Mouse (Mus musculus): ENCODE measurements around the gene Slc37a1. TPM values are rescaled to one million over a fixed set of nuclear protein-coding genes. Genes with fewer than 3 reads are reported as not detected.
A peak's percentile ranks its signal among the peaks of the same experiment; 100 is the strongest.

Gene Slc37a1
- total RNA-seq, 1 experiment from 2014 or later: 9.4 TPM

DNA sequence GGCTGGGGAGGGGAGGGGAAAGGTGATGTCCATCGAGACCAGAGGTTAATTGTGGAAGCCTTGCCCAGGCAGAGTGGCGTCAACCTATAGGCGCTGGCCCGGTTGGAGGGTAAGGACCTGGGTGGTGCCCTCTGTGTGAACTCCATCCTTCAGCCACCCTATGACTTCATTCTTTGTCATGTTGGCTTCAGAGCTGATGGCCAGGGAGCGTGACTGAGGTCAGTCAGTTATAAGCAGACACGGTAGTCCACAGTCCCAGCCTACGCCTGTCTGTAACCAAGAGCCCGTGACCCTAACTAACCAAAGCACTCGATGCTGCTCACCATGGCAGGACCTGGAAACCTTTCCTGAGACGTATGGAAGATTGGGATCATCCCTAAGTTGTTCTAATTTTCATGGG lies 26.1 kb downstream of the Slc37a1 start:
- no peak for ATAC-seq (replicated peaks; ENCODE audit: low read depth, poor library complexity, severe bottlenecking)

GRCm38 (mm10) chr17:31315046-31315792 lies 28.6 kb downstream of the Slc37a1 start:
- no peak for ATAC-seq (replicated peaks; ENCODE audit: low read depth, poor library complexity, severe bottlenecking)

- no peak for ATAC-seq (replicated peaks; ENCODE audit: low read depth, poor library complexity, severe bottlenecking)
These were observed 29.4 kb downstream of the Slc37a1 start for GRCm38 (mm10) chr17:31315993-31316392.

- ATAC-seq (replicated peaks; ENCODE audit: low read depth, poor library complexity, severe bottlenecking): no peak
These were observed 30.4 kb downstream of the Slc37a1 start for GRCm38 (mm10) chr17:31316998-31317397.

GRCm38 (mm10) chr17:31317521-31318272 lies 31.1 kb downstream of the Slc37a1 start:
- 0 out of 2 replicates have a peak, but pooled peaks have one; percentile 22 for ATAC-seq (replicated peaks; ENCODE audit: low read depth, poor library complexity, severe bottlenecking)

DNA sequence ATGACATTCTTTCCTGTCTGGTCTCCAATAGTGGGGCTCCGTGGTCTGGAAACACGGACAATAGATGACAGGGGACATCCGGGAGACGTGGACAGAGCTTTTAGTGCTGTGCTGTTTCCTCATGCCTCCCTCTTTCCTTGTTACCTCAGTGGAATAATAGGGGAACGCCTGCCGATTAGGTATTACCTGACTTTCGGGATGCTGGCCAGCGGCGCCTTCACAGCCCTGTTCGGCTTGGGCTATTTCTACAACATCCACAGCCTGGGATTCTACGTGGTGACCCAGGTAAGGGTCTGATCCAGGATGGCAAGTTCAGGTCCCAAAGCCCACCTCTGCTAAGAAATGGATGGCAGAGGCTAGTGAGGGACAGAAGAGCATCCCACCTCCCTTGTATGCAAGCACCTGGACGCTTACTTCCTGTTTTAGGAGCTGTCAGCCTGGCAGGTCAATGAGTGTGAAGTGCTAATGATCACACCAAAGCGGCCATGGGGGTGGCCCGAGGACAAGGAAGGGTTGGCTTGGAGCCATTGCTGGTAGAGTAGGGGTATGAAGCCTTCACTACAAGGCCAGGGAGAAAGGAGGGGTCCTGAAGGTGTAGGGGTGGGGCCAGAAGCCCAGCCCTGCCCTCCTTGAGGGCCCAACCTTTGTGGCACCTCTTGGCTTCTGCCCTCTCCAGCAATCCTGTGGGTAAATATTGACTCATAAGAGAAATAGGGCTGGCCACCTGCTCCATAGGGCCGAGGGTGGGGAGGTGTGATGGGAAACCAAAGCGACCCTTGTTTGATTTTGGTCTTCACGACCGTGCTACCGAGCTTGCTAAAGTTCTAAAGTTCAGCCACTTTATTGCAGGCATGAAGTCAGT lies 32.5 kb downstream of the Slc37a1 start:
- no peak for ATAC-seq (replicated peaks; ENCODE audit: low read depth, poor library complexity, severe bottlenecking)

DNA sequence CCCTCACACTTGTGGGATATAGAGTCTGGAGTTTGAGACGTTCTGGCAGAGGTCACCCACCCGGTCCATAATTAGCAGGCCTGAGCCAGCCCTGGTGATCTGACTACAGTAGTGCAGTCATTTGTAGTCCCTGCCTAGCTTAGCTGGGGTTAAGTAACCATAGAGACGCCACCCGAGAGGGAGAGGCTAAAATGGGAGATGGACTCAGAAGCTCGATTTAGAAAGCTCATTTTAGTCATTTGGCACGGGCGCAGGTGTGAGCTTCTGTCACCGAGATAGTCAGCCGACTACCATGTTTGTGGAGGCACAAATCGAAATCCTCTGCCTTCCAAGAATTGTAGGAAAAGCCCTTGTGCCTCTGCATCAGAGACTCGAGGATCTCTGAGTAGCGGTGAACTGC lies 34.8 kb downstream of the Slc37a1 start:
- ATAC-seq (replicated peaks; ENCODE audit: low read depth, poor library complexity, severe bottlenecking): no peak

GRCm38 (mm10) chr17:31322446-31322845 lies 35.9 kb downstream of the Slc37a1 start:
- ATAC-seq (replicated peaks; ENCODE audit: low read depth, poor library complexity, severe bottlenecking): no peak

DNA sequence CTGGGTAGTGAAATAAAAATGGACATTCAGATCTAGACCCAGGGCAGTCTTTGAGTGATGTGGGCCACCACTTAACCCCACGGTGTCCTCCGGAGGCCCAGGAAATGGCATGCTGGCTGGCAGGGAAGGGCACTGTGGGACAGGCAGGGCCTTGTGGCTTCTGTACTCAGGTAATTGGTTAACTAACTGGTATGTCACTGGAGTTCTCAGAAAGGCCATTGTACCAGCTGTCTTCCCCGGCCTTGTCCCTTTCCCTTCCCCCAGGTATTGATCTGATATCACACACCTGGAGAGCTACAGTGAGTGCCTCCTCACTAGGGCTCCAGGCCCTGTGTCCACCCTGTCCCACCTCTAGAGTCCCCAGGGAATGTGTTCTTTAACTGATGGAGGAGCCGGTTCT lies 36.8 kb downstream of the Slc37a1 start:
- ATAC-seq (replicated peaks; ENCODE audit: low read depth, poor library complexity, severe bottlenecking): no peak

- no peak for ATAC-seq (replicated peaks; ENCODE audit: low read depth, poor library complexity, severe bottlenecking)
These were observed 37.6 kb downstream of the Slc37a1 start for GRCm38 (mm10) chr17:31324227-31324626.

DNA sequence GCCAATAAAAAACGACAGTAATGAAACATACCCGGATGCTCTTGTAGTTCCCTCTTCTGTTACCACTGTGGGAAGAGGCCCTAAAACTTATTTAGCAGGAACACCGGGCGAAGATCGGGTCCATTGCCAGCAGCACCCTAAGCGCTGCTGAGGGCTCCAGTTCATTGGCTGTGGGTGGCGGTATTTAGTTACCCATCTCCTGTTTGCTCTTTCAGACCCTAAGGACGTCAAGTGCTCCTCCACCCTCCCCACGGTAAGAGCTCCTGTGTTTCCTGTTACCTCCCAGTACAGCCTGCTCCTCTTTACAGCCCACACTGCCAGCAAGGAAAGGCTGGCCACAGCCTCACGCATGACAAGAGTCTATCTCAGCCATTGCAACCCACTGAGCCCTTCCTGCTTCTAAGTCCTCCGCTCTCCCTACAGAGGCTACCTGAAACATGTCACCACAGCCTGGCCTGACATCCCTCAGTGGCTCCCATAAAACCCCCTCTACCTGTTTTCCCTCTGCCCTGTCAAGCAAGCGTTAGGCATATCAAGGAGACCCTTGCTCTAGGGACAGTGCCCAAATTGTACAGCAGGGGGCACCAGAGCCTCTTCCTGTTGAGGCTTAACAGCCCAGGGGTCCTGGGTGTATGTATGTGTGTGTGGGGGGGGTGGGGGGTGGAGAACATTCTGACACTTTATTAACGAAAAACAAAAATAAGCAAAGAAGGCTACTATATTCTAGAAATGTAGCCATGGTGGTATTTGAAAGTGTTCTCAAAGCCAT lies 39.0 kb downstream of the Slc37a1 start:
- no peak for ATAC-seq (replicated peaks; ENCODE audit: low read depth, poor library complexity, severe bottlenecking)

GRCm38 (mm10) chr17:31326220-31326852 lies 39.7 kb downstream of the Slc37a1 start:
- peak; percentile 48 for ATAC-seq (replicated peaks; ENCODE audit: low read depth, poor library complexity, severe bottlenecking)

DNA sequence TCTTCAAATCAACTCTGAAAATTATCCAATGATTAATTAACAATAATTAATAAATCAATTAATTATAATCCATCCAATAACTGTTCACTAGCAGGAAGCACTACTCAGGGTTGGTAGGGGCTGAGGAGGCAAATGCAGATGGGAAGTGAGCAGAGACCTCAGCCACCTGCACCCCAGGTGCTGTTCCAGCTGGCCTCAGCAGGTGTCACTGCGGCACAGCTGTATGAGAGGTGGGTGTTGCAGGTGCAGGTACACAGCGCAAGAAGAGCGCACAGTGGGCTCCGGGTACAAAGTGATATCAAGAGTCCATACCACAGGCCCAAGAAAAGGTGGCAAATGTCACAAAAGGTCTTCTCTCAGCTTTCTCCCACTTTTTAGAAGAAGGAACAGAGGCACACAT lies 41.9 kb downstream of the Slc37a1 start:
- ATAC-seq (replicated peaks; ENCODE audit: low read depth, poor library complexity, severe bottlenecking): no peak

GRCm38 (mm10) chr17:31330622-31331021 lies 44.0 kb downstream of the Slc37a1 start:
- peak; percentile 63 for ATAC-seq (replicated peaks; ENCODE audit: low read depth, poor library complexity, severe bottlenecking)

GRCm38 (mm10) chr17:31331273-31331672 lies 44.7 kb downstream of the Slc37a1 start:
- ATAC-seq (replicated peaks; ENCODE audit: low read depth, poor library complexity, severe bottlenecking): no peak

GRCm38 (mm10) chr17:31331920-31332319 lies 45.3 kb downstream of the Slc37a1 start:
- no peak for ATAC-seq (replicated peaks; ENCODE audit: low read depth, poor library complexity, severe bottlenecking)

GRCm38 (mm10) chr17:31332333-31332732 lies 45.7 kb downstream of the Slc37a1 start:
- ATAC-seq (replicated peaks; ENCODE audit: low read depth, poor library complexity, severe bottlenecking): no peak

GRCm38 (mm10) chr17:31334509-31335260 lies 48.1 kb downstream of the Slc37a1 start:
- no peak for ATAC-seq (replicated peaks; ENCODE audit: low read depth, poor library complexity, severe bottlenecking)

Data from common myeloid progenitor, adult 5-6 weeks (primary cell).